9 mouse cellular contexts compared by ENCODE assay signal in genomic region chr6:88201926-88202700, GRCm38 (mm10). TPM values are rescaled to one million over a fixed set of nuclear protein-coding genes. Genes with fewer than 3 reads are reported as not detected.
DNase-seq lines count a peak whose midpoint lies in the region; ATAC-seq and TF ChIP-seq lines count a peak whose summit lies in the region.
"Had no signal": no experiment of that assay in that cellular context is flagged by ENCODE, and none has a peak within 500 bp of the region (broad histone marks: within the 10 kb centered on the region; RNA-seq: fewer than 3 reads in every experiment).

No protein-coding gene starts in this region.

- TF ChIP-seq RAD21 in MEL (IDR thresholded peaks at IDR 0.05; ENCODE audit: low read depth, low read length): no peak

- DNase-seq in kidney, adult 9 months: no peak
- DNase-seq in MEL (ENCODE audit: low read depth, low spot score): no peak
- DNase-seq in liver, embryonic 13.5 days: no peak
- no peak for DNase-seq in spleen, postnatal 4 days (ENCODE audit: low spot score in 2 of 2)
- DNase-seq in ovary, postnatal 36 days (ENCODE audit: low spot score): no peak

- TF ChIP-seq EP300 in MEL (IDR thresholded peaks at IDR 0.05; ENCODE audit: low read depth in 1 of 2, low read length in 2 of 2): no peak

- ATAC-seq in kidney, embryonic 16.5 days (ENCODE audit: low FRiP score, low TSS enrichment): no peak
- no peak for ATAC-seq in liver, embryonic 13.5 days (ENCODE audit: low read depth)

- H3K36me3 ChIP-seq in kidney, embryonic 16.5 days (ENCODE audit: insufficient read depth, low read length): no peaks in the 10 kb centered on the region
- H3K36me3 ChIP-seq in MEL (ENCODE audit: control insufficient read depth in 1 of 2, insufficient read depth in 2 of 2, low read length in 2 of 2): peaks cover 0 to 18% of the 10 kb centered on the region in 2 experiments; a peak in 2 of 4 replicates
- H3K36me3 ChIP-seq in liver, embryonic 13.5 days: no peaks in the 10 kb centered on the region

- TF ChIP-seq CTCF in MEL (IDR thresholded peaks at IDR 0.05 in 2 of 3, conservative IDR thresholded peaks at IDR 0.05 in 1 of 3; ENCODE audit: control insufficient read depth in 1 of 3, insufficient read depth in 1 of 3, low read depth in 2 of 3, low read length in 3 of 3, poor library complexity in 1 of 3, severe bottlenecking in 1 of 3): no peak

- H3K4me1 ChIP-seq in kidney, embryonic 16.5 days (ENCODE audit: insufficient read depth, low read length): peaks cover 72% of the 10 kb centered on the region
- H3K4me1 ChIP-seq in MEL (ENCODE audit: control insufficient read depth in 1 of 2, insufficient read depth in 2 of 2, low read length in 2 of 2): peaks cover 17 to 18% of the 10 kb centered on the region in 2 experiments
- H3K4me1 ChIP-seq in brown adipose tissue, adult 24 weeks (ENCODE audit: control insufficient read depth, insufficient read depth, insufficient read length, low read length): peaks cover 9% of the 10 kb centered on the region
- H3K4me1 ChIP-seq in liver, embryonic 13.5 days (replicated peaks): peaks cover 77% of the 10 kb centered on the region

- no peak for TF ChIP-seq POLR2A in MEL (IDR thresholded peaks at IDR 0.05; ENCODE audit: control insufficient read depth in 1 of 2, insufficient read depth in 1 of 2, low read depth in 1 of 2, low read length in 2 of 2, poor library complexity in 1 of 2)

- 28% methylated on average over 15 of the region's 15 CpGs for WGBS in kidney, embryonic 16.5 days
- whole genome bisulfite sequencing in liver, embryonic 13.5 days (ENCODE audit: insufficient replicate concordance): 18% methylated on average over 15 of the region's 15 CpGs

- H3K27me3 ChIP-seq in kidney, embryonic 16.5 days (ENCODE audit: insufficient read depth, low read length): peaks cover 92% of the 10 kb centered on the region
- no peaks in the 10 kb centered on the region for H3K27me3 ChIP-seq in MEL (ENCODE audit: control insufficient read depth in 1 of 2, insufficient read depth in 2 of 2, low read length in 2 of 2)
- H3K27me3 ChIP-seq in liver, embryonic 13.5 days: peaks cover 93% of the 10 kb centered on the region

- no peaks in the 10 kb centered on the region for H3K9me3 ChIP-seq in kidney, embryonic 16.5 days (ENCODE audit: low read length)
- H3K9me3 ChIP-seq in MEL (replicated peaks; ENCODE audit: insufficient read depth, low read length): no peaks in the 10 kb centered on the region
- no peaks in the 10 kb centered on the region for H3K9me3 ChIP-seq in liver, embryonic 13.5 days (replicated peaks)

- H3K27ac ChIP-seq in kidney, embryonic 16.5 days (ENCODE audit: low read length): peak overlapping the region; percentile 83
- peak overlapping the region; percentile 51 for H3K27ac ChIP-seq in MEL (ENCODE audit: control insufficient read depth, low read depth, low read length)
- peak overlapping the region; percentile 90 for H3K27ac ChIP-seq in brown adipose tissue, adult 24 weeks (replicated peaks; ENCODE audit: low read depth, low read length)
- no peak overlapping the region for H3K27ac ChIP-seq in liver, embryonic 13.5 days

- H3K79me2 ChIP-seq in MEL (ENCODE audit: control insufficient read depth, insufficient read depth, low read length, poor library complexity): no peaks in the 10 kb centered on the region; the same call in none of the 2 replicates

- H3K9ac ChIP-seq in kidney, embryonic 16.5 days (replicated peaks; ENCODE audit: low read length): peak overlapping the region; percentile 6
- H3K9ac ChIP-seq in MEL (ENCODE audit: control insufficient read depth, low read depth, low read length, poor library complexity, severe bottlenecking): 0 out of 2 replicates have a peak overlapping the region, but pooled peaks have one; percentile 19
- no peak overlapping the region for H3K9ac ChIP-seq in liver, embryonic 13.5 days

- peak overlapping the region; percentile 79 for H3K4me2 ChIP-seq in kidney, embryonic 16.5 days (replicated peaks; ENCODE audit: low read depth, low read length)
- H3K4me2 ChIP-seq in liver, embryonic 13.5 days: peak overlapping the region; percentile 58

- H3K4me3 ChIP-seq in kidney, embryonic 16.5 days (ENCODE audit: low read length): peak overlapping the region; percentile 63
- H3K4me3 ChIP-seq in MEL (ENCODE audit: control insufficient read depth in 1 of 2, insufficient read depth in 1 of 2, low read depth in 2 of 2, low read length in 2 of 2): no peak overlapping the region
- peak overlapping the region; percentile 44 for H3K4me3 ChIP-seq in brown adipose tissue, adult 24 weeks (ENCODE audit: insufficient read depth, low read depth, low read length)
- H3K4me3 ChIP-seq in liver, embryonic 13.5 days (replicated peaks): no peak overlapping the region; the same call in 1 of the 2 replicates

TF ChIP-seq in MEL, 35 proteins besides CTCF, POLR2A, EP300 and RAD21:
- TF ChIP-seq SMC3 (IDR thresholded peaks at IDR 0.05; ENCODE audit: low read depth, low read length) (no peak), ZNF384 (IDR thresholded peaks at IDR 0.05; ENCODE audit: low read depth, low read length) (no peak), MYB (IDR thresholded peaks at IDR 0.05; ENCODE audit: low read depth, low read length) (no peak), TAL1 (IDR thresholded peaks at IDR 0.05; ENCODE audit: low read length) (no peak), CHD1 (IDR thresholded peaks at IDR 0.05; ENCODE audit: low read depth, low read length) (no peak), TCF12 (IDR thresholded peaks at IDR 0.05; ENCODE audit: low read depth, low read length) (no peak), MYC (IDR thresholded peaks at IDR 0.05; ENCODE audit: low read depth, low read length) (no peak), POLR2AphosphoS2 (IDR thresholded peaks at IDR 0.05; ENCODE audit: low read length) (no peak), RCOR1 (IDR thresholded peaks at IDR 0.05; ENCODE audit: low read depth, low read length) (no peak), GATA1 (IDR thresholded peaks at IDR 0.05; ENCODE audit: low read depth, low read length) (no peak), MAX (IDR thresholded peaks at IDR 0.05; ENCODE audit: low read length) (no peak), E2F4 (IDR thresholded peaks at IDR 0.05; ENCODE audit: borderline replicate concordance, low read depth, low read length) (no peak)

RNA-seq across cellular contexts. Expression of gene Gata2, which starts 8.4 kb away (rescaled TPM):
- polyA plus RNA-seq in kidney, embryonic 16.5 days (2015; fragmentation: Nextera tagmentation; extraction: Ambion mirVana): 66.3 and 68.9 TPM in 2 replicates
- total RNA-seq in MEL (2012; rRNA removed): 3.7 and 7.7 TPM in 2 replicates
- 10 to 100 TPM in 1 of 2 experiments, not detected in 1; 12.4 TPM for polyA plus RNA-seq in MEL (2012; ENCODE audit: insufficient read depth in 1 of 2, insufficient read length in 2 of 2, low read depth in 1 of 2, low replicate concordance in 2 of 2, missing spikeins in 1 of 2)
- polyA plus RNA-seq in brown adipose tissue, adult 24 weeks (2012; ENCODE audit: insufficient read depth, insufficient read length, missing spikeins): 4.7 and 7.0 TPM in 2 replicates
- polyA plus RNA-seq in liver, embryonic 13.5 days (2015; fragmentation: Nextera tagmentation; extraction: Ambion mirVana): 6.9 and 7.4 TPM in 2 replicates

RNA-seq across cellular contexts. Expression of gene Dnajb8, which starts 20.0 kb away (rescaled TPM):
- not detected in 2 replicates for polyA plus RNA-seq in kidney, embryonic 16.5 days (2015; fragmentation: Nextera tagmentation; extraction: Ambion mirVana)
- total RNA-seq in MEL (2012; rRNA removed): not detected in 2 replicates
- polyA plus RNA-seq in MEL (2012; ENCODE audit: insufficient read depth in 1 of 2, insufficient read length in 2 of 2, low read depth in 1 of 2, low replicate concordance in 2 of 2, missing spikeins in 1 of 2): not detected
- polyA plus RNA-seq in brown adipose tissue, adult 24 weeks (2012; ENCODE audit: insufficient read depth, insufficient read length, missing spikeins): not detected in 2 replicates
- not detected in 2 replicates for polyA plus RNA-seq in liver, embryonic 13.5 days (2015; fragmentation: Nextera tagmentation; extraction: Ambion mirVana)
- polyA plus RNA-seq: frontal cortex, adult 2 months; large intestine, adult 2 months had no signal

Comparison
In these comparisons a context has a peak if more than half of its experiments do, and no peak if none do; other contexts are left out.
1. H3K4me3 ChIP-seq: peak in kidney, embryonic 16.5 days (single experiment) and brown adipose tissue, adult 24 weeks (single experiment); none in MEL (0 of 2) and liver, embryonic 13.5 days (single experiment).